Mouse (Mus musculus): ENCODE results near the gene BC030500. TPM values are rescaled to one million over a fixed set of nuclear protein-coding genes. Genes with fewer than 3 reads are reported as not detected.

The BC030500 gene
- total RNA-seq (2021) (not detected), polyA plus RNA-seq (2012; rRNA removed) (0.37 TPM in 1 of 2 replicates, not detected in the other)
- long read RNA-seq, result 0 reads

GRCm38 (mm10) chr8:58911677-58912076, at the start of gene BC030500:
BC030500 (plus strand) TSS chr8:58911755.
- intact Hi-C loops (cut with DNase I), result no loop called here
- Histone ChIP-seq H3K36me3 (ENCODE audit: control insufficient read depth, insufficient read depth, low read length) (no peaks in the 10 kb centered on the region), H3K9ac (ENCODE audit: low read depth, low read length) (no peak within 1 kb of the TSS), H3K27ac (no peak within 1 kb of the TSS), H3K79me2 (replicated peaks; ENCODE audit: control insufficient read depth, insufficient read depth, low read length) (no peaks in the 10 kb centered on the region), H3K4me3 (no peak within 1 kb of the TSS), H3K27me3 (ENCODE audit: control insufficient read depth, insufficient read depth, low read length) (0 out of 2 replicates have a peak, but pooled peaks cover 1% of the 10 kb centered on the region), H3K4me1 (ENCODE audit: control insufficient read depth, insufficient read depth, low read length) (no peaks in the 10 kb centered on the region)
- DNase-seq, result no peak
- no peak for TF ChIP-seq POLR2A (IDR thresholded peaks at IDR 0.05; ENCODE audit: insufficient read depth, low read depth, low read length)
- TF ChIP-seq EP300 (IDR thresholded peaks at IDR 0.05; ENCODE audit: insufficient read depth, low read depth, low read length), result no peak
- 12% methylated on average over 14 of the region's 14 CpGs for WGBS

DNA sequence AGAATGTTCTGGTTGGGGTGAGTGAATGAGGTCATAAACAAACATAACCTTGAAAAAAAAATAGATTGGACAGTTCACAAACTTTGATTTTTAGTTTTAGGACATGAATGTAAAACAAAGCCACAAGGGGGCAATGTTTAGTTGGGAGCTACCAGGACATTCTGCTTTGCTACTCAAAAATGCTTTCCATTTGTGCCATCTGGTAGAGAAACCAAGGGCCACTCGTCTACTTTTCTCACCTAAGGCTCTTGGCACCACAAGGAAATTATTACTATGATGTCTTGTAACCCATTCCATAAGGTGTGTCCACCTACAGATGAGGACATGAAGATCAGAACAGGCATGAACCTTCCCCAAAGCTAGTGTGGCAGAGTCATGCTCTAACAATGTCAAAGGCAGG, 25.1 kb upstream of the BC030500 start:
- Histone ChIP-seq H3K79me2 (replicated peaks; ENCODE audit: control insufficient read depth, insufficient read depth, low read length) (no peaks in the 10 kb centered on the region), H3K9ac (ENCODE audit: low read depth, low read length) (no peak overlapping the region), H3K4me3 (no peak overlapping the region), H3K27me3 (ENCODE audit: control insufficient read depth, insufficient read depth, low read length) (no peaks in the 10 kb centered on the region), H3K36me3 (ENCODE audit: control insufficient read depth, insufficient read depth, low read length) (no peaks in the 10 kb centered on the region), H3K27ac (no peak overlapping the region), H3K4me1 (ENCODE audit: control insufficient read depth, insufficient read depth, low read length) (no peaks in the 10 kb centered on the region)
- WGBS, result 3% methylated on average over 1 of the region's 1 CpGs
- intact Hi-C loops (cut with DNase I), result no loop called here
- TF ChIP-seq POLR2A (IDR thresholded peaks at IDR 0.05; ENCODE audit: insufficient read depth, low read depth, low read length) (no peak), CTCF (IDR thresholded peaks at IDR 0.05) (peak; percentile 40), EP300 (IDR thresholded peaks at IDR 0.05; ENCODE audit: insufficient read depth, low read depth, low read length) (no peak)
- no peak for DNase-seq

- TF ChIP-seq CTCF (IDR thresholded peaks at IDR 0.05) (no peak), EP300 (IDR thresholded peaks at IDR 0.05; ENCODE audit: insufficient read depth, low read depth, low read length) (no peak), POLR2A (IDR thresholded peaks at IDR 0.05; ENCODE audit: insufficient read depth, low read depth, low read length) (no peak)
- 86% methylated on average over 3 of the region's 3 CpGs for WGBS
- Histone ChIP-seq H3K79me2 (replicated peaks; ENCODE audit: control insufficient read depth, insufficient read depth, low read length) (no peaks in the 10 kb centered on the region), H3K27ac (no peak overlapping the region), H3K4me1 (ENCODE audit: control insufficient read depth, insufficient read depth, low read length) (no peaks in the 10 kb centered on the region), H3K27me3 (ENCODE audit: control insufficient read depth, insufficient read depth, low read length) (no peaks in the 10 kb centered on the region), H3K9ac (ENCODE audit: low read depth, low read length) (no peak overlapping the region), H3K4me3 (no peak overlapping the region), H3K36me3 (ENCODE audit: control insufficient read depth, insufficient read depth, low read length) (no peaks in the 10 kb centered on the region)
- intact Hi-C loops (cut with DNase I), result no loop called here
- no peak for DNase-seq
These were observed 21.0 kb upstream of the BC030500 start for GRCm38 (mm10) chr8:58890591-58890990.

DNA sequence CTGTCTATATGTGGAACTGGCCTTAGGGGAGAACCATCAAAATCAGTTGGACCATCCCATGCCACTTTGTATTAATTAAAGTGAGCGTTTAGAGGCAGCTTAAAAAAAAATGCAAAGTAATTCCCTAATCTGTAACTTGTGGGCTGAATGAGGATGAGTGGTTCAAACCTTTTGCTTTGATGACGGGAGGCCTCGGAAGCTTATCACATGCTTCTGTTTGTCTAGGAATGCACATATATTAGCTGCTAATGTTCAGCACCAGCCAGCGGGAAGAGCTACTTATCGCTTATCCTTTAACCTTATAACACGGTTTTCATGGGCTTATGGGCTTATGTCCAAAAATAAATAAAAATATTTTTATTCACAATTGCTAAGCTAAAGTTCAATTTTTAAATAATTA, 15.6 kb upstream of the BC030500 start:
- intact Hi-C loops (cut with DNase I), result no loop called here

DNA sequence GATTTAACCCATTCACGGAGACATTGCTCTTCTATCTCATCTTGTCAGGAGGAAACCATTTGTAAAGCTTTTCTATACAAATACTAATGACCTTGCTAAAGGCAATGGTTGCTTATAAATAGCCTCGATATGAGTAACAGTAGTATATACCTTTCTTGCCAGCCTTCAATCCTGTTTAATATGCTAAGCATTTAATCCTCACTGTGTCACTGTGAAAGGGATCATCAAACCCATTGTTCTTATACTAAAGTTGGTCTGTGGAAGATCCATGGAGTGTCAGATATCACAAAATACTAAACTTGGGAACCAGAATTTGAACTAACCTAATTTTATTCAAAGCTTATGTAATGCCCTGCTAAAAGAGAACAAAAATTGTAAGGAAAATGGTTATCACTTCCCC, 7.1 kb upstream of the BC030500 start:
- no peak overlapping the region for H3K27ac ChIP-seq
- WGBS, result 33% methylated on average over 2 of the region's 2 CpGs
- no peaks in the 10 kb centered on the region for H3K36me3 ChIP-seq (ENCODE audit: control insufficient read depth, insufficient read depth, low read length)
- intact Hi-C loops (cut with DNase I), result no loop called here
- no peak for DNase-seq
- H3K9ac ChIP-seq (ENCODE audit: low read depth, low read length), result no peak overlapping the region
- no peaks in the 10 kb centered on the region for H3K4me1 ChIP-seq (ENCODE audit: control insufficient read depth, insufficient read depth, low read length)
- H3K4me3 ChIP-seq, result no peak overlapping the region
- H3K79me2 ChIP-seq (replicated peaks; ENCODE audit: control insufficient read depth, insufficient read depth, low read length), result no peaks in the 10 kb centered on the region
- TF ChIP-seq POLR2A (IDR thresholded peaks at IDR 0.05; ENCODE audit: insufficient read depth, low read depth, low read length) (no peak), EP300 (IDR thresholded peaks at IDR 0.05; ENCODE audit: insufficient read depth, low read depth, low read length) (no peak), CTCF (IDR thresholded peaks at IDR 0.05) (no peak)
- H3K27me3 ChIP-seq (ENCODE audit: control insufficient read depth, insufficient read depth, low read length), result no peaks in the 10 kb centered on the region

More for the DNA sequence above, 15.6 kb upstream of the BC030500 start:
- Histone ChIP-seq H3K79me2 (replicated peaks; ENCODE audit: control insufficient read depth, insufficient read depth, low read length) (no peaks in the 10 kb centered on the region), H3K36me3 (ENCODE audit: control insufficient read depth, insufficient read depth, low read length) (no peaks in the 10 kb centered on the region), H3K27me3 (ENCODE audit: control insufficient read depth, insufficient read depth, low read length) (no peaks in the 10 kb centered on the region), H3K4me3 (no peak overlapping the region), H3K9ac (ENCODE audit: low read depth, low read length) (no peak overlapping the region), H3K27ac (no peak overlapping the region), H3K4me1 (ENCODE audit: control insufficient read depth, insufficient read depth, low read length) (no peaks in the 10 kb centered on the region)
- DNase-seq, result no peak
- TF ChIP-seq POLR2A (IDR thresholded peaks at IDR 0.05; ENCODE audit: insufficient read depth, low read depth, low read length) (no peak), CTCF (IDR thresholded peaks at IDR 0.05) (no peak), EP300 (IDR thresholded peaks at IDR 0.05; ENCODE audit: insufficient read depth, low read depth, low read length) (no peak)
- 46% methylated on average over 6 of the region's 6 CpGs for WGBS

DNA sequence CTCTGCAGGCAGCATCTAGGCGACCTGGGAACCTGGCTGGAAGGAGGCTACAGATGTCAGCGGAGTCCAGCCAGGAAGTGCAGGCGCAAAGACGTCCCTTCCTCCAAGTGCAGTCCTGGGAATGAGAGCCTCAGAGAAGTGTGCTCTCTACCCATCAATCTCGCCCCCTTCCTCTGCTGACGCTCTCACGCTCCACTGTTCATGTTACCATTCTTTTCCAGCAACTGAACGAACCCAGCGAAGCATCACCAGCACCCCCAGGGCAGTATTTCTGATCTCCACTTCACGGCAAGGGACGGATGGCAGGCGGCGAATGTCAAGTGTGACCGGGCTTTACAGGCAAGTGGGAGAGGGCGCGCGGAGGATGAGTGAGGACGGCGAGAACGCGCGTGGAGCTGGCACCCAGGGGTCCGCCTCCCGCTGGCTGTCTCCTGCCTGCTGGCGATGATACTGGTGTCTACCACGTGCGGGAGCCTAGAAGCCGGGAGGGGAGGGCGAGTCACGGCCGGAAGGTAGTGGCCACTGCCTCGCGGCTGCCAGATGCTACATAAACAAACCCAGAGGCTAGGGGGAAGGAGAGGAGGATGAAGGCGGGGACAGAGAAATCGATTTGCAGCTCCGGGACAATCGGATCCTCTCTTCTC, 763 bp downstream of the BC030500 start, which contains the start of gene Galntl6:
TSS of gene Galntl6 (minus strand) at position 445 of the 644 bp plus-strand sequence.
- intact Hi-C loops (cut with DNase I), result no loop called here
- H3K27ac ChIP-seq, result no peak within 1 kb of the TSS
- 1% methylated on average over 37 of the region's 37 CpGs for WGBS
- no peaks in the 10 kb centered on the region for H3K79me2 ChIP-seq (replicated peaks; ENCODE audit: control insufficient read depth, insufficient read depth, low read length)
- H3K4me1 ChIP-seq (ENCODE audit: control insufficient read depth, insufficient read depth, low read length), result no peaks in the 10 kb centered on the region
- H3K27me3 ChIP-seq (ENCODE audit: control insufficient read depth, insufficient read depth, low read length), result 0 out of 2 replicates have a peak, but pooled peaks cover 1% of the 10 kb centered on the region
- no peak within 1 kb of the TSS for H3K4me3 ChIP-seq
- H3K9ac ChIP-seq (ENCODE audit: low read depth, low read length), result no peak within 1 kb of the TSS
- DNase-seq, result no peak
- no peaks in the 10 kb centered on the region for H3K36me3 ChIP-seq (ENCODE audit: control insufficient read depth, insufficient read depth, low read length)
- no peak for TF ChIP-seq CTCF (IDR thresholded peaks at IDR 0.05)
- TF ChIP-seq EP300 (IDR thresholded peaks at IDR 0.05; ENCODE audit: insufficient read depth, low read depth, low read length), result no peak
